Mouse (Mus musculus) midbrain, embryonic 13.5 days (tissue): ENCODE measurements around the gene Arhgef2. TPM values are rescaled to one million over a fixed set of nuclear protein-coding genes. Genes with fewer than 3 reads are reported as not detected.
A peak's percentile ranks its signal among the peaks of the same experiment; 100 is the strongest.
"Not testable (repeated sequence)": the region's sequence is repeated elsewhere in the genome, so short reads cannot be mapped to it uniquely, and the experiment has no call there.

ENCODE experiments used
- ATAC-seq: fragments of 200-750 bp; cut with Nextera tagmentation; 2 replicates; pipeline ENCODE4 v1.8.0; 2017; ENCODE audit warnings: mild to moderate bottlenecking, moderate TSS enrichment, moderate library complexity
- H3K27ac ChIP-seq: fragments of 300-500 bp; sonication (generic); 2 replicates; pipeline ENCODE4 v1.5.1; 2015; ENCODE audit warnings: inconsistent platforms, mild to moderate bottlenecking, moderate library complexity
- H3K27me3 ChIP-seq: fragments of 300-500 bp; sonication (generic); 2 replicates; pipeline ENCODE4 v1.6.1; 2015; ENCODE audit warnings: mild to moderate bottlenecking, inconsistent platforms
- H3K36me3 ChIP-seq: fragments of 300-500 bp; sonication (generic); 2 replicates; pipeline ENCODE4 v1.6.1; 2015; ENCODE audit warnings: mild to moderate bottlenecking, inconsistent platforms
- H3K4me1 ChIP-seq: fragments of 300-500 bp; sonication (generic); replicated peaks from 2 replicates; pipeline ENCODE4 v1.6.1; 2015; ENCODE audit warnings: inconsistent platforms
- H3K4me2 ChIP-seq: fragments of 300-500 bp; sonication (generic); replicated peaks from 2 replicates; pipeline ENCODE4 v1.6.1; 2015; ENCODE audit warnings: moderate library complexity, mild to moderate bottlenecking, inconsistent platforms
- H3K4me3 ChIP-seq: fragments of 300-500 bp; sonication (generic); replicated peaks from 2 replicates; pipeline ENCODE4 v1.5.1; 2015; ENCODE audit warnings: mild to moderate bottlenecking, inconsistent platforms
- H3K9ac ChIP-seq: fragments of 300-500 bp; sonication (generic); replicated peaks from 2 replicates; pipeline ENCODE4 v1.6.1; 2015; ENCODE audit warnings: mild to moderate bottlenecking, inconsistent platforms
- H3K9me3 ChIP-seq: fragments of 300-500 bp; sonication (generic); 2 replicates; pipeline ENCODE4 v1.6.1; 2016; ENCODE audit warnings: mild to moderate bottlenecking, inconsistent platforms
- WGBS: fragments of 180-500 bp; shearing (Covaris S2); methylation state at CpG from one replicate; pipeline ENCODE4 v1.1.7; 2015; 5-methylcytosine and 5-hydroxymethylcytosine counted together
- polyA plus RNA-seq: library from polyadenylated mRNA; unstranded; fragments of >200 nt; fragmentation: Nextera tagmentation; extraction: Ambion mirVana; gene quantifications from 2 replicates; pipeline ENCODE4 v1.2.1, GENCODE M21; 2015

Arhgef2 gene
- polyA plus RNA-seq, 1 experiment from 2014 or later = 175 TPM

DNA sequence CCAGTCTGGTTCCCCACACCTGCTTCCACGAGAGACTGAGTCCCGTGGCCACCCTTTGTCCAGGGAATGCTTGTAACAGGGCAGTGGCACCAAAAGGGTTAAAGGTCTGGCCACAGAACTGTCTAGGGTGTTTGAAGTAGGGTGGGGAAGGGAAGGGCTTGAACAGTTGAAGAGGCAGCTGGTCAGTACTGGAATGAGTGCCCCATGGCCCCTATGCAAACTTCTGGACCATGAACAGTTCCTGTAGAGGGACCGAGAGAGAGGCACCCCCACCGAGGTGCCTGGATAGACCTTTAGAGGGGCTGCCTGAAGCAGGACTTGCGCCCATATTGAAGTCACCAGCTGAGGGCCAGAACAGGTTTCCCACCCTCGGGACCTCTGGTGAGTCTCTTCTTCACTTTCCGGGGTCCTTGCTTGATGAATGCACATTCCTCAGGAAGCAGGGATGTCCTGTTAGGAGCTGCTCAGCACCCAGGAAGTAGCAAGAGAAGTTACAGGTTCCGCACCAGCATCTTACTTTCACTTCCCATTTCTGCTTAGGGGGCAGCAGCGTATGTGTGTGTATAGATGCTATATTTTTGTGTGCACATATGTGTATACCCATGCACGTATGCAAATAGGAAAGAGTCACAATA is 12.7 kb upstream of the Arhgef2 start:
- WGBS = 71% methylated on average over 10 of the region's 10 CpGs
- H3K27ac ChIP-seq = no peak overlapping the region
- H3K4me2 ChIP-seq = no peak overlapping the region
- no peak overlapping the region for H3K9ac ChIP-seq
- ATAC-seq = no peak
- no peaks in the 10 kb centered on the region for H3K9me3 ChIP-seq
- peaks cover 12% of the 10 kb centered on the region for H3K36me3 ChIP-seq
- no peak overlapping the region for H3K4me3 ChIP-seq
- no peaks in the 10 kb centered on the region for H3K27me3 ChIP-seq
- peaks cover 6% of the 10 kb centered on the region for H3K4me1 ChIP-seq

DNA sequence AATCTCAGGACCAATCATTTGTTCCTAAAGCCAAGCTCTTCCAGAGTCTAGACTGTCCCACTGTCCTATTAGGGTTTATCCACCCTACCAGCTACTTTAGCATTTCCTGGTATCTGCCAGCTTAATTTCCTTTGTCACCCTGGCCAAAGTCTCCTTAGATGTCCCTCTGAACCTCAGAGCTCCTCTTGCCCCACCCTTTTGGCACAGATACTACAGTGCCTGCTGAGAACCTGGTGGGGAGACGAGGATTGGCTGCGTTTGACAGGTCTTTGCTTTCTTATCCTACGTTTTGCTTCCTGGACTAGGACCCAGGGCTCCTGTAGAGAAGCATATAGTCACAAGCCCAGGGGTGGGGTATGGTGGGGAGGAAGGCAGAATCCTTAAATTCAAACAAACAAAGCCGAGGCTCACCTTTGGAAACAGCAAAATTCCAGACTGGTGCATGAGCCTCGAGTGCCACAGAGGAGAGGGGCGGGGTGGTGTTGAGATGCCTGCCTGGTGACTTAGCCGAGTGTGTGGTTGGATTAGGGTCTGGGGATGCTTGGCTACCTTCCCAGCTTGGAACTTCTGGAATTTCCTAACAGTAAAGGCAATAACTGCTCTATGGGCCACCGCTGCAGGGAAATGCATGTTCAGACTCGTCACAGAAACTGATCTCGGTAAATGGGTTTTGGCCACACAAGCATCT is 11.7 kb upstream of the Arhgef2 start:
- H3K9me3 ChIP-seq = no peaks in the 10 kb centered on the region
- H3K27ac ChIP-seq = no peak overlapping the region
- 68% methylated on average over 10 of the region's 10 CpGs for WGBS
- peaks cover 6% of the 10 kb centered on the region for H3K4me1 ChIP-seq
- 0 out of 2 replicates have a peak, but pooled peaks cover 4% of the 10 kb centered on the region for H3K36me3 ChIP-seq
- H3K4me3 ChIP-seq = no peak overlapping the region
- no peak for ATAC-seq
- H3K4me2 ChIP-seq = no peak overlapping the region
- H3K9ac ChIP-seq = no peak overlapping the region
- no peaks in the 10 kb centered on the region for H3K27me3 ChIP-seq

DNA sequence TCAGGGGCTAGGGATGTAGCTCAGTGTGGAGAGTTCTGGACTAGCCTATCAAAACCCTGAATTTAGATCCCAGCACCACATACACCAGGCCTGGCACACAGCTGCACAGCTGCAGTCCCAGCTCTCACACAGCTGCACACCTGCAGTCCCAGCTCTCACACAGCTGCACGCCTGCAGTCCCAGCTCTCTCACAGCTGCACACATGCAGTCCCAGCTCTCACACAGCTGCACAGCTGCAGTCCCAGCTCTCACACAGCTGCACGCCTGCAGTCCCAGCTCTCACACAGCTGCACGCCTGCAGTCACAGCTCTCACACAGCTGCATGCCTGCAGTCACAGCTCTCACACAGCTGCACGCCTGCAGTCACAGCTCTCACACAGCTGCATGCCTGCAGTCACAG is 9.2 kb upstream of the Arhgef2 start:
- not testable (repeated sequence) for H3K36me3 ChIP-seq, ATAC-seq, H3K27me3 ChIP-seq, H3K9ac ChIP-seq, H3K4me1 ChIP-seq, H3K9me3 ChIP-seq, H3K4me3 ChIP-seq, H3K27ac ChIP-seq, H3K4me2 ChIP-seq
- 78% methylated on average over 4 of the region's 4 CpGs for WGBS

GRCm38 (mm10) chr3:88602466-88602865 is 3.3 kb upstream of the Arhgef2 start:
- no peak overlapping the region for H3K9ac ChIP-seq
- WGBS = 74% methylated on average over 4 of the region's 4 CpGs
- H3K9me3 ChIP-seq = no peaks in the 10 kb centered on the region
- H3K4me2 ChIP-seq = no peak overlapping the region
- ATAC-seq = no peak
- H3K36me3 ChIP-seq = no peaks in the 10 kb centered on the region
- no peak overlapping the region for H3K4me3 ChIP-seq
- no peak overlapping the region for H3K27ac ChIP-seq
- peaks cover 5% of the 10 kb centered on the region for H3K4me1 ChIP-seq
- no peaks in the 10 kb centered on the region for H3K27me3 ChIP-seq

DNA sequence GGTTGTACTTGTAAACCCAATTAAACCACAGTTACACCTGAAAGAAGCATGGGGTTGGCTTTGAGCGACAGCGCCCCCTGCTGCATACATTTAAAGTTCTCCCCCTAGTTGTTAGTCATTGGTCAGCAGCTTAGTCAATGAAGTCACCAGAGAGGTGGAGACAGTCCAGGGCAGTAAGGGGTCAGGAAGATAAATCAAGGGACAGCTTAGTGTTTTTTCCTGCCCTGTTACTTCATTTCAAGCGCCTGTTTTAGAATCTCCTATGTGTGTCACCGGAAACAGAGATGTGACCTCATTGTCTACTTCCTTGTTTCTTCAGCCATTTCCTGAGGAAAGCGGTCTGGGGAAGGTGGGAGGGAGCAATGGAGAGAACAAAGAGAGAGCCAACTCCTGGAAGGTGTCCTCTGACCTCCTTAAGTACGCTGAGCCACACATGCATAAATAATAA is 2.0 kb upstream of the Arhgef2 start:
- no peak overlapping the region for H3K4me2 ChIP-seq
- H3K4me3 ChIP-seq = no peak overlapping the region
- no peaks in the 10 kb centered on the region for H3K36me3 ChIP-seq
- no peak for ATAC-seq
- no peaks in the 10 kb centered on the region for H3K9me3 ChIP-seq
- H3K9ac ChIP-seq = no peak overlapping the region
- H3K4me1 ChIP-seq = peaks cover 11% of the 10 kb centered on the region
- H3K27me3 ChIP-seq = no peaks in the 10 kb centered on the region
- 34% methylated on average over 6 of the region's 6 CpGs for WGBS
- H3K27ac ChIP-seq = no peak overlapping the region

- no peak overlapping the region for H3K27ac ChIP-seq
- no peak overlapping the region for H3K4me3 ChIP-seq
- H3K4me2 ChIP-seq = no peak overlapping the region
- H3K9me3 ChIP-seq = no peaks in the 10 kb centered on the region
- H3K27me3 ChIP-seq = no peaks in the 10 kb centered on the region
- no peaks in the 10 kb centered on the region for H3K36me3 ChIP-seq
- no peak overlapping the region for H3K9ac ChIP-seq
- peaks cover 11% of the 10 kb centered on the region for H3K4me1 ChIP-seq
- ATAC-seq = no peak
- 91% methylated on average over 7 of the region's 7 CpGs for WGBS
Measured at GRCm38 (mm10) chr3:88604863-88605262, 903 bp upstream of the Arhgef2 start.

DNA sequence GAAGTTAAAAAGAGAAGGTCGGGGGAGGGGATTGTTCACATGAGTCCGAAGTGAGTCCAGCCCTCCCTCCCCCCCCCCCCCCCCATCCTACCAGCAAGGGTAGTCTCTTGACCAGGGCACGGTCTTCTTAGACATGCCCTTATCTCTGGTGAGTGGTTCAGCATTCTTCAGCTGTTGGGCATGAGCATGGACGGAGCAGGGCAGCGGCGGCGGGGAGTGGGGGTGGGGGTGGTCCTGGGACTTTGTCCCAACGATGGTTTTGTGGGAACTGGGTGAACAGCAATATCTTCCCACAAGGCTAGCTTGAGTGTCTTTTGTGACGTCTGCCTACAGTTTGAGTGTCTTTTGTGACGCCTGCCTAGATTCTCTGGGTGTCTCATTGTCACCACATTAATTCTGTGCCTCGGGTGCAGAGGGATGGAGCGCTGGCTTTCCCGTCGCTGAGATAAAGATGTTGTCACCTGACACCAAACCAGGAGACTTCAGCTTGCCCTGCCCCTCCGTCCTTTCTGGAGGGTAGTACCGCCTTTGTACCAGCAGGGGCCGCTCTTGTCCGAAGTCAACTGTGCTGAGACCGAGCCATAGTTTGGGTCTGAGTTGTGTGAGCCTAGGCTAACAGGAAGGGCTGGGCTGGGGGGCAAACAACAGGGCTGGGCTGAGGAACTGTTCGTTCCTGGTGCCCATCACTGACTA is 1.4 kb downstream of the Arhgef2 start:
- Histone ChIP-seq H3K27ac (no peak overlapping the region), H3K36me3 (no peaks in the 10 kb centered on the region), H3K27me3 (no peaks in the 10 kb centered on the region), H3K9me3 (no peaks in the 10 kb centered on the region), H3K4me3 (peak overlapping the region; percentile 29), H3K4me1 (peaks cover 11% of the 10 kb centered on the region), H3K9ac (peak overlapping the region; percentile 54), H3K4me2 (peak overlapping the region; percentile 57)
- WGBS = under 1% methylated on average over 19 of the region's 20 CpGs
- ATAC-seq = peak; percentile 94

DNA sequence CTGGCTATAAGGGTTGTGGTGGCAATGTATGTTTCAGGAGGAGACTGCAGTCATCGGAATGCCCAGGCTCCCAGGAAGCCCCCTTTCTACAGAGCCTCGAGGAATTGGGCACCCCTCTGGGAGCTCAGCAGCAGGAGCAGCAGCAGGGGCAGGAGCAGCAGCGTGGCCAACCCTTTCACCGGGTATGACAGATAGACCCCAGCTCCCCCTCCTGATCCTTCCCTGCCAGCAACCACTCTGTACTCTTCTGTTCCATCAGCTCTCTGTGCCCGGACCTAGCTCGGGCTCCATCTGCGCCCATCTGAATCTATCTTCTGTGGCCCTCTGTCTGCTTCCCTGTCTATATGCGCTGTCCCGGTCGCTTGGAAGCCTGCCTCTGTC is 2.0 kb downstream of the Arhgef2 start:
- ATAC-seq = peak; percentile 57
- H3K36me3 ChIP-seq = no peaks in the 10 kb centered on the region
- H3K4me1 ChIP-seq = peaks cover 11% of the 10 kb centered on the region
- H3K9me3 ChIP-seq = no peaks in the 10 kb centered on the region
- WGBS = 18% methylated on average over 10 of the region's 10 CpGs
- H3K27me3 ChIP-seq = no peaks in the 10 kb centered on the region
- 0 out of 2 replicates have a peak overlapping the region, but pooled peaks have one; percentile 29 for H3K4me3 ChIP-seq
- H3K9ac ChIP-seq = peak overlapping the region; percentile 30; the same call in 1 of the 2 replicates
- no peak overlapping the region for H3K27ac ChIP-seq
- H3K4me2 ChIP-seq = peak overlapping the region; percentile 57

DNA sequence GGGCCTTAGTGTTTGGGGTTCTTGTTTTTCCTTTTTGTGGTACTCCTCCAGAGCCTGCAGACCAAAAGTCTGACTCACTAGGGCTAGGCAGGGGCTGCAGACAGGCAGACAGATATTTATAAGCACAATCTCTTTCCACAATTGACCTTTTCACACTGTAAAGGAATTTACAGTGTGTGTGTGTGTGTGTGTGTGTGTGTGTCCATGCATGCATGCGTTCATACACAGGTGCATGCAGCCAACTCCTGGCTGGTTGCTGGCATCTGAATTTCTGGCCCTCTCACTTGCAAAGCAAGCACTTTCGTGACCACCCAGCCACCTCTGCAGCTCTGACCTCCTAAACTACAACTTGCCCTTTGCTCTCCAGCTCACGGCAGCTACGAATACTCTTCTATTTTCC is 3.3 kb downstream of the Arhgef2 start:
- Histone ChIP-seq H3K4me1 (peaks cover 11% of the 10 kb centered on the region), H3K36me3 (no peaks in the 10 kb centered on the region), H3K4me3 (no peak overlapping the region), H3K4me2 (no peak overlapping the region), H3K27me3 (no peaks in the 10 kb centered on the region), H3K9ac (no peak overlapping the region), H3K9me3 (no peaks in the 10 kb centered on the region), H3K27ac (no peak overlapping the region)
- no peak for ATAC-seq
- WGBS = 78% methylated on average over 4 of the region's 4 CpGs

DNA sequence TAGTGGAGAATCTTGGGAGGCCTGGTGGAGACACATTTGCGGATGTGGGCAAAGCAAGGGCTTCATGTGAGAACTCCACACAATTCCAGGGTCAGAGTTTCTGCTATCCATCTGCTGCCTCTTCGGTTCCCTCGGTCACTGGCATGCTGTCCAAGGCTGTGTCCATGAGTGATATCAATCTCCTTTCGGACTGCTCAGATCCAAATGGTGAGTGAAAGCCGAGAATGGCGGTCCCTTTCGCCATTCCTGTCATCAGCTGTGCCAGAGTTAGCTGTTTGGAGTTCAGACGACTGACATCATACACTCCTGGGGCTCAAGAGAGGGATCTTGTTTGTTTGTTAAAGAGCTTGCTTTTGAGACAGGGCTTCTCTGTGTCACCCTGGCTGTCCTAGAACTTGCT is 8.7 kb downstream of the Arhgef2 start:
- H3K27ac ChIP-seq = no peak overlapping the region
- no peak overlapping the region for H3K4me2 ChIP-seq
- no peak overlapping the region for H3K9ac ChIP-seq
- WGBS = 80% methylated on average over 8 of the region's 8 CpGs
- H3K4me1 ChIP-seq = peaks cover 17% of the 10 kb centered on the region
- ATAC-seq = no peak
- no peak overlapping the region for H3K4me3 ChIP-seq
- H3K36me3 ChIP-seq = no peaks in the 10 kb centered on the region
- H3K9me3 ChIP-seq = no peaks in the 10 kb centered on the region
- no peaks in the 10 kb centered on the region for H3K27me3 ChIP-seq

- 73% methylated on average over 5 of the region's 5 CpGs for WGBS
- Histone ChIP-seq H3K9ac (no peak overlapping the region), H3K4me2 (no peak overlapping the region), H3K4me1 (peaks cover 20% of the 10 kb centered on the region), H3K27ac (no peak overlapping the region), H3K9me3 (no peaks in the 10 kb centered on the region), H3K36me3 (no peaks in the 10 kb centered on the region), H3K27me3 (no peaks in the 10 kb centered on the region), H3K4me3 (no peak overlapping the region)
- no peak for ATAC-seq
Measured at GRCm38 (mm10) chr3:88615117-88615516, 9.4 kb downstream of the Arhgef2 start.

- WGBS = 38% methylated on average over 9 of the region's 9 CpGs
- Histone ChIP-seq H3K9ac (0 out of 2 replicates have a peak overlapping the region, but pooled peaks have one; percentile 15), H3K27me3 (no peaks in the 10 kb centered on the region), H3K4me3 (no peak overlapping the region), H3K4me2 (no peak overlapping the region; the same call in 1 of the 2 replicates), H3K9me3 (no peaks in the 10 kb centered on the region), H3K4me1 (peaks cover 27% of the 10 kb centered on the region), H3K27ac (0 out of 2 replicates have a peak overlapping the region, but pooled peaks have one; percentile 25), H3K36me3 (no peaks in the 10 kb centered on the region)
- ATAC-seq = no peak
Measured at GRCm38 (mm10) chr3:88615902-88616391, 10.2 kb downstream of the Arhgef2 start.
